Comparison of ENCODE assay signal across 17 mouse cellular contexts in genomic region chr6:137621021-137621420, GRCm38 (mm10).
"Had no signal": no experiment of that assay in that cellular context is flagged by ENCODE, and none has a peak within 500 bp of the region (broad histone marks: within the 10 kb centered on the region; RNA-seq: fewer than 3 reads in every experiment).

No protein-coding gene starts in this region.

- H3K4me3 ChIP-seq: liver, embryonic 15.5 days; midbrain, embryonic 10.5 days; midbrain, embryonic 12.5 days; myocyte; neural tube, embryonic 13.5 days; neural tube, embryonic 15.5 days; stomach, embryonic 15.5 days had no signal

- DNase-seq: lung, embryonic 14.5 days; lung, postnatal 10 days; lung, postnatal 4 days; midbrain, embryonic 14.5 days; right cerebral cortex, postnatal 14 days; thymus, adult 18-20 months; thymus, postnatal 14 days; thymus, postnatal 36 days had no signal

- H3K9ac ChIP-seq: liver, embryonic 15.5 days; lung, embryonic 14.5 days; midbrain, embryonic 12.5 days; neural tube, embryonic 13.5 days; neural tube, embryonic 15.5 days; stomach, embryonic 15.5 days had no signal

- H3K4me2 ChIP-seq: liver, embryonic 15.5 days; lung, embryonic 14.5 days; midbrain, embryonic 12.5 days; neural tube, embryonic 13.5 days; neural tube, embryonic 15.5 days; stomach, embryonic 15.5 days had no signal

- H3K36me3 ChIP-seq: liver, embryonic 15.5 days; midbrain, embryonic 10.5 days; midbrain, embryonic 12.5 days; neural tube, embryonic 13.5 days; neural tube, embryonic 15.5 days; stomach, embryonic 15.5 days had no signal

- H3K27ac ChIP-seq: liver, embryonic 15.5 days; midbrain, embryonic 10.5 days; midbrain, embryonic 12.5 days; neural tube, embryonic 13.5 days; neural tube, embryonic 15.5 days; stomach, embryonic 15.5 days; stomach, postnatal 0 days had no signal

- ATAC-seq: midbrain, embryonic 16.5 days had no signal

- H3K27me3 ChIP-seq: liver, embryonic 15.5 days; midbrain, embryonic 12.5 days; neural tube, embryonic 13.5 days; neural tube, embryonic 15.5 days; stomach, embryonic 15.5 days had no signal

- H3K4me1 ChIP-seq: liver, embryonic 15.5 days; midbrain, embryonic 10.5 days; midbrain, embryonic 12.5 days; neural tube, embryonic 13.5 days; neural tube, embryonic 15.5 days; stomach, embryonic 15.5 days had no signal

- H3K9me3 ChIP-seq: liver, embryonic 15.5 days; midbrain, embryonic 10.5 days; midbrain, embryonic 12.5 days; neural tube, embryonic 13.5 days; neural tube, embryonic 15.5 days; stomach, embryonic 15.5 days had no signal
